Mouse (Mus musculus) neural tube, embryonic 10.5 days (tissue): Measurements from ENCODE around the gene Tuba8.
A peak's percentile ranks its signal among the peaks of the same experiment; 100 is the strongest.

Source experiments
- DNase-seq: peaks from one replicate; pipeline ENCODE4 v3.0.0-alpha.2; 2017; ENCODE audit warnings: low spot score; ENCODE audit errors: extremely low spot score

Tuba8 gene

DNA sequence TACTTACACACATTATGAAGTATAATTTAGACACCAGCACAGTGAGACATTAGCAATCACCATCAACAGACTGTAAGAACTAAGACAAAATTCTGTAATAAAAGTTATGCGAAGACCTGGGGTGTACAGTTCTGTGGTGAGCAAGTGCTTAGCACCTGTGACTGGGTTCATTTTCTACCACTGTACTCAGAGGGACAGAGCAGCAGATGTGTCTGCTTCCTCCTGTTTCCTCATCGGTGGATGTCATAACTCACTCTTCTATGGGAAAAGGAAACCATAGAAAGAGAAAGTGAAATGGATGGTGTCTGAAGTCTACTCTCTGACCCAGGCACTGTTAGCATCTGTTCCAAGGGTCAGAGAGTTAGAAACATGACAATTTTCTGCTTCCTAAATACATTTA lies 16.2 kb downstream of the Tuba8 start:
- DNase-seq, result no peak

- DNase-seq, result no peak
These were observed 17.9 kb downstream of the Tuba8 start for GRCm38 (mm10) chr6:121228421-121228820.

- DNase-seq, result no peak
These were observed 22.2 kb downstream of the Tuba8 start for GRCm38 (mm10) chr6:121232652-121233051.

DNA sequence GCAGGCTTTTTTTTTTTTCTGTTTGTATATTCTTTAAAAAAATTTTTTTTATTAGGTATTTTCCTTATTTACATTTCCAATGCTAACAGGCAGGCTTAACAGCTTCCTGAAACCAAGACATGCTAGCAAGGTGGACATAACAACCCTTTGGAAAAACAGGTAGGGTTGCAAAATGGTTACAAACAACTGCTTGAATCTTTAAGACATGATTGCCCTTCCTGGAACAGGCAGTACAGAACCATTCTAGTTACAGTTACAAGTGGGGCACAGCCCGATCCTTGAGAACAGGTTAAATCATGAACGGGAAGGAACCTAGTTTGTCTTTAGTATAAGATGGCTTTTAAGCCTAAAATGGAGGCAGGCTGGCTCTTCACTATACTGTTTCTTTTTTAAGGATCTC lies 25.9 kb downstream of the Tuba8 start:
- DNase-seq, result no peak

GRCm38 (mm10) chr6:121238209-121238608 lies 27.7 kb downstream of the Tuba8 start:
- no peak for DNase-seq

DNA sequence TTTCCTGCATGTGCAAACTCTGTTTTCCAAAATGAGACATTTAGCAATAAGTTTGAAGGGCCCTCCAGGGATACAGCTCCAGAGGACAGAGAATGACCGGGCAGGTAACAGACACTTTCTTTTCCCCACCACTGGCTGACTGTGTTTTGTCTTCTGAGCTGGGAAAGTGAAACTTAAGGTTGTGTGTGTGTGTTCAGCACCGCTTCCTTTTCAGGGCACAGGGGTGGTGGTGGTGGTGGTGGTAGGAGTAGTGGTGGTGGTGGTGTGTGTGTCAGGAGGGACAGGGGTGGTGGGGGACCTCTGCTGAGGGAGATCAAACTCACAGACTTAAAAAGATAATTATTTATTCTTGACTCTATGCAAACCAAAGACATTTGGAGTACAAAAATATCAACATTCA lies 31.3 kb downstream of the Tuba8 start:
- DNase-seq, result no peak

DNA sequence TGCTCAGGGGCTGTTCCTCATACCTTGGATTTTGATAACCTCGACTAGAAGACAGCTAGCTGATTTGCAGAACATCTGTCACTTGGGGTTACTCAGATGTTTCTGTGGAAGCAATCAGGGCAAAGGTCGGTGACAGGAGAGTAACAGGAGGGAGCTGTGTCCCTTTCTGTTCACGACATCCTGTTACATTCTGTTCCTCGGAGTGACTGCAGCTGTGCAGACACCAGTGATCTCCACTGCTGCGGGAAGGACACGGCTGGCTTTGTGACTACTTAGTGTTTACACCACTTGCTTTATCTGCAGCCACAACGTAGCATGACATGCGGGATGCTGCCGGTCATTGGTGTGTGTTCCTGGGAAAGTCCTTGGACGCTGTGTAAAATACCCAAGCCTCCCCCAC lies 32.7 kb downstream of the Tuba8 start:
- no peak for DNase-seq

GRCm38 (mm10) chr6:121245127-121246036 lies 34.9 kb downstream of the Tuba8 start, which contains the start of gene Usp18:
Gene Usp18 (plus strand): TSS chr6:121245906.
- DNase-seq, result peak; percentile 75

DNA sequence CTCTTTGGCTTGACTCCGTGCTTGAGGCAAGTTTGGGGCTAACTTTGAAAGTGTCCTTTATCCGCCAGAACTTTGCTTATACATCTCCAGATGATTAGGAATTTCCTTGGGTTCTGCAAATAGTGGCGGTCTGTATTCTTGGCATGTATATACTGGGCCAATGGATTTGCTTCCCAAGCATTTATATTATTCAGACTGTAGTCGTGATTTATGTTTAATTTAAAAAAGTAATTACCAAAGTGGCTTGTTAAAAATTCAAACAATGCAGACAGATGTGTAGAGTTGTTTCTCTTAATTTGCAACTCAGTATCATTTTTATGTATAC lies 35.5 kb downstream of the Tuba8 start:
- no peak for DNase-seq

DNA sequence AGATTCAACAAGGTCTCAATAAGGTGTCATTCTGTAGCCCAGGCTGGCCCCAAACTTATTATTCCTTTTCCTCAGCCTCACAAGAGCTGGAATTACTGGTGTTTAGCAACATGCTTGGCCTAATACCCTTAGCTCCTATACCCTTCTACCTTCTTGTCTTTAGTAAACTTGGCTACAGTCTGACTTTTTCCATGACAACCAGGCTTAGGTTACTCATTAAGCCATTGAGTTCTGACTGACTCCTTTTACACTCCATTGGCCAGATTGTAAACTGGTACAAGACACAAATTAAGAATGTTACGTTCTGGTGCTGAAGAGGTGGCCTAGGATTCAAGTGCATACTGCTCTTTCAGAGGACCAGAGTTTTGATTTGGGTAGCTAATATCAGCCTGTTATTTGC lies 39.9 kb downstream of the Tuba8 start:
- DNase-seq, result no peak

- no peak for DNase-seq
These were observed 40.8 kb downstream of the Tuba8 start for GRCm38 (mm10) chr6:121251256-121251655.

GRCm38 (mm10) chr6:121260548-121260947 lies 50.1 kb downstream of the Tuba8 start:
- peak; percentile 63 for DNase-seq

- DNase-seq, result no peak
These were observed 50.7 kb downstream of the Tuba8 start for GRCm38 (mm10) chr6:121261233-121261632.

GRCm38 (mm10) chr6:121262004-121262403 lies 51.5 kb downstream of the Tuba8 start:
- DNase-seq, result no peak

GRCm38 (mm10) chr6:121262496-121262895 lies 52.0 kb downstream of the Tuba8 start:
- DNase-seq, result no peak

- no peak for DNase-seq
These were observed 59.7 kb downstream of the Tuba8 start for GRCm38 (mm10) chr6:121270156-121270555.

DNA sequence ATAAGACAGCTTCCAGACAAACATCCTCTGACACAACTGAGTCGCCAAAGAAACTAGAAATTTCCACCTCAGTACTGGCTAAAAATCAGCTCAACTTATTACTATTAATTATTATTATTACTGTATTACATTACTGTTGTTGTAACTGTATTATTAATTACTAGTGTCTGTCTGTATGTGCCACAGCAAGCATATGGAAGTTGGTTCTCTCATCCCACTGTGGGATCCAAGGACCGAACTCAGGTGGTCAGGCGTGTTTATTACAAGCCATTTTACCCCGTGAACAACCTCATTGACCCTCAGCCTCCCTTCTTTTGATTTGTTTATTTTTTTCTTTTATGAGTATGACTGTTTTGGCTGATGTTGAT lies 61.2 kb downstream of the Tuba8 start:
- DNase-seq, result no peak

GRCm38 (mm10) chr6:121272075-121272800 lies 61.7 kb downstream of the Tuba8 start:
- peak; percentile 88 for DNase-seq

GRCm38 (mm10) chr6:121274356-121274755 lies 63.9 kb downstream of the Tuba8 start:
- DNase-seq, result no peak
